Mouse (Mus musculus) ES-Bruce4 (cell line): ENCODE results near the gene Ap2m1. TPM values are rescaled to one million over a fixed set of nuclear protein-coding genes. Genes with fewer than 3 reads are reported as not detected.

Experiments used
- H3K27ac ChIP-seq: 2 replicates; pipeline ENCODE4 v1.5.1; 2012; ENCODE audit warnings: low read length, inconsistent platforms; ENCODE audit not compliant: insufficient read depth
- H3K27me3 ChIP-seq: 2 replicates; pipeline ENCODE4 v1.6.1; 2012; ENCODE audit warnings: mild to moderate bottlenecking, low read length, inconsistent platforms; ENCODE audit not compliant: control insufficient read depth, poor library complexity, insufficient read depth, severe bottlenecking
- H3K36me3 ChIP-seq: 2 replicates; pipeline ENCODE4 v1.6.1; 2012; ENCODE audit warnings: inconsistent platforms, mild to moderate bottlenecking, low read length, moderate library complexity; ENCODE audit not compliant: control insufficient read depth, poor library complexity, insufficient read depth, severe bottlenecking
- H3K4me1 ChIP-seq: one replicate; pipeline ENCODE4 v1.8.1; 2011; ENCODE audit warnings: low read length; ENCODE audit not compliant: control insufficient read depth, insufficient read depth
- H3K4me3 ChIP-seq: 2 replicates; pipeline ENCODE4 v1.5.1; 2011; ENCODE audit warnings: low read depth, mild to moderate bottlenecking, low read length
- H3K9ac ChIP-seq: 2 replicates; pipeline ENCODE4 v1.6.1; 2012; ENCODE audit warnings: low read depth, mild to moderate bottlenecking, inconsistent platforms; ENCODE audit not compliant: poor library complexity, severe bottlenecking
- H3K9me3 ChIP-seq: replicated peaks from 2 replicates; pipeline ENCODE4 v1.6.1; 2012; ENCODE audit warnings: mild to moderate bottlenecking, low read length, inconsistent platforms; ENCODE audit not compliant: control insufficient read depth, poor library complexity, insufficient read depth, severe bottlenecking
- CTCF ChIP-seq: IDR thresholded peaks from one replicate; pipeline ENCODE4 v1.8.1; 2011; ENCODE audit warnings: low read depth, low read length
- EP300 ChIP-seq: IDR thresholded peaks from 2 replicates; pipeline ENCODE4 v1.6.1; 2011; ENCODE audit warnings: low read depth, low read length; ENCODE audit not compliant: insufficient read depth
- POLR2A ChIP-seq: IDR thresholded peaks from one replicate; pipeline ENCODE4 v1.8.1; 2011; ENCODE audit warnings: low read length; ENCODE audit not compliant: insufficient read depth
- polyA plus RNA-seq: library from polyadenylated mRNA; stranded (reverse); fragments of >200 nt; gene quantifications from 2 replicates; pipeline ENCODE4 v1.2.4, GENCODE M21; 2011; ENCODE audit warnings: low read depth; ENCODE audit not compliant: missing spikeins, insufficient read depth, insufficient read length

Gene Ap2m1
- polyA plus RNA-seq, 1 experiment: 298 TPM

GRCm38 (mm10) chr16:20547423-20547822 is 12.1 kb downstream of the Ap2m1 start:
- peak overlapping the region; percentile 40 for H3K4me3 ChIP-seq
- TF ChIP-seq POLR2A (no peak), EP300 (no peak), CTCF (no peak)
- H3K27ac ChIP-seq: peak overlapping the region; percentile 46

GRCm38 (mm10) chr16:20548096-20548948 is 13.0 kb downstream of the Ap2m1 start, which contains the start of gene Abcf3:
Gene Abcf3, plus strand, starts transcription at chr16:20548577.
- Histone ChIP-seq H3K4me3 (peak within 1 kb of the TSS; percentile 84), H3K27me3 (no peaks in the 10 kb centered on the region), H3K4me1 (no peaks in the 10 kb centered on the region), H3K36me3 (peaks cover 31% of the 10 kb centered on the region), H3K9ac (peak within 1 kb of the TSS; percentile 57), H3K27ac (peak within 1 kb of the TSS; percentile 46), H3K9me3 (no peaks in the 10 kb centered on the region)
- TF ChIP-seq EP300 (peak; percentile 48; the same call in 1 of the 2 replicates), CTCF (no peak), POLR2A (peak; percentile 44)

More at GRCm38 (mm10) chr16:20547423-20547822, 12.1 kb downstream of the Ap2m1 start:
- no peaks in the 10 kb centered on the region for H3K4me1 ChIP-seq
- H3K36me3 ChIP-seq: peaks cover 32% of the 10 kb centered on the region
- H3K9ac ChIP-seq: peak overlapping the region; percentile 23
- no peaks in the 10 kb centered on the region for H3K9me3 ChIP-seq
- H3K27me3 ChIP-seq: no peaks in the 10 kb centered on the region

GRCm38 (mm10) chr16:20549161-20549560 is 13.9 kb downstream of the Ap2m1 start:
- Histone ChIP-seq H3K27ac (no peak overlapping the region), H3K36me3 (peaks cover 28% of the 10 kb centered on the region), H3K9me3 (no peaks in the 10 kb centered on the region), H3K4me3 (peak overlapping the region; percentile 84), H3K4me1 (no peaks in the 10 kb centered on the region), H3K27me3 (no peaks in the 10 kb centered on the region), H3K9ac (peak overlapping the region; percentile 57)
- TF ChIP-seq EP300 (no peak), CTCF (no peak), POLR2A (no peak)

GRCm38 (mm10) chr16:20551691-20552090 is 16.4 kb downstream of the Ap2m1 start:
- Histone ChIP-seq H3K9me3 (no peaks in the 10 kb centered on the region), H3K9ac (no peak overlapping the region), H3K27me3 (no peaks in the 10 kb centered on the region), H3K27ac (no peak overlapping the region), H3K4me3 (no peak overlapping the region), H3K4me1 (no peaks in the 10 kb centered on the region), H3K36me3 (peaks cover 30% of the 10 kb centered on the region)
- TF ChIP-seq CTCF (no peak), POLR2A (no peak)

GRCm38 (mm10) chr16:20552594-20552993 is 17.3 kb downstream of the Ap2m1 start:
- Histone ChIP-seq H3K9me3 (no peaks in the 10 kb centered on the region), H3K4me1 (no peaks in the 10 kb centered on the region), H3K36me3 (peaks cover 30% of the 10 kb centered on the region), H3K4me3 (no peak overlapping the region), H3K27ac (no peak overlapping the region), H3K9ac (no peak overlapping the region), H3K27me3 (no peaks in the 10 kb centered on the region)
- TF ChIP-seq POLR2A (no peak), CTCF (no peak), EP300 (no peak)

GRCm38 (mm10) chr16:20555000-20555399 is 19.7 kb downstream of the Ap2m1 start:
- Histone ChIP-seq H3K9me3 (no peaks in the 10 kb centered on the region), H3K4me3 (no peak overlapping the region), H3K27ac (no peak overlapping the region), H3K36me3 (peaks cover 36% of the 10 kb centered on the region), H3K4me1 (no peaks in the 10 kb centered on the region), H3K9ac (no peak overlapping the region), H3K27me3 (no peaks in the 10 kb centered on the region)
- TF ChIP-seq POLR2A (no peak), EP300 (no peak), CTCF (no peak)
